11 mouse cellular contexts compared by ENCODE assay signal in genomic region chr10:111168305-111168704, GRCm38 (mm10). TPM values are rescaled to one million over a fixed set of nuclear protein-coding genes. Genes with fewer than 3 reads are reported as not detected.
A peak's percentile ranks its signal among the peaks of the same experiment; 100 is the strongest.
DNase-seq lines count a peak whose midpoint lies in the region; ATAC-seq and TF ChIP-seq lines count a peak whose summit lies in the region.
"Had no signal": no experiment of that assay in that cellular context is flagged by ENCODE, and none has a peak within 500 bp of the region (broad histone marks: within the 10 kb centered on the region; RNA-seq: fewer than 3 reads in every experiment).

No protein-coding gene starts in this region.

- no peaks in the 10 kb centered on the region for H3K27me3 ChIP-seq in MEL (ENCODE audit: control insufficient read depth in 1 of 2, insufficient read depth in 2 of 2, low read length in 2 of 2)
- no peaks in the 10 kb centered on the region for H3K27me3 ChIP-seq in heart, embryonic 12.5 days (replicated peaks)
- H3K27me3 ChIP-seq in liver, embryonic 12.5 days (replicated peaks): no peaks in the 10 kb centered on the region
- H3K27me3 ChIP-seq: embryonic facial prominence, embryonic 15.5 days had no signal

- peak overlapping the region; percentile 39 for H3K4me2 ChIP-seq in heart, embryonic 12.5 days
- peak overlapping the region; percentile 69 for H3K4me2 ChIP-seq in liver, embryonic 12.5 days
- H3K4me2 ChIP-seq: embryonic facial prominence, embryonic 15.5 days had no signal

- TF ChIP-seq CTCF in MEL (IDR thresholded peaks at IDR 0.05 in 2 of 3, conservative IDR thresholded peaks at IDR 0.05 in 1 of 3; ENCODE audit: control insufficient read depth in 1 of 3, insufficient read depth in 1 of 3, low read depth in 2 of 3, low read length in 3 of 3, poor library complexity in 1 of 3, severe bottlenecking in 1 of 3): no peak
- TF ChIP-seq CTCF in bone marrow macrophage, adult 2 months (IDR thresholded peaks at IDR 0.05; ENCODE audit: low read depth, low read length): no peak

- 44% methylated on average over 3 of the region's 3 CpGs for WGBS in heart, embryonic 12.5 days
- 37% methylated on average over 3 of the region's 3 CpGs for WGBS in liver, embryonic 12.5 days (ENCODE audit: insufficient replicate concordance)

- H3K4me1 ChIP-seq in MEL (ENCODE audit: control insufficient read depth in 1 of 2, insufficient read depth in 2 of 2, low read length in 2 of 2): peaks cover 33 to 36% of the 10 kb centered on the region in 2 experiments
- H3K4me1 ChIP-seq in bone marrow macrophage, adult 2 months (ENCODE audit: control insufficient read depth, insufficient read depth, low read length): peaks cover 35% of the 10 kb centered on the region
- H3K4me1 ChIP-seq in heart, embryonic 12.5 days (replicated peaks): peaks cover 54% of the 10 kb centered on the region
- peaks cover 78% of the 10 kb centered on the region for H3K4me1 ChIP-seq in liver, embryonic 12.5 days

- H3K4me3 ChIP-seq in MEL (ENCODE audit: control insufficient read depth in 1 of 2, insufficient read depth in 1 of 2, low read depth in 2 of 2, low read length in 2 of 2): peak overlapping the region in 1 of 2 experiments; percentile 86; a peak in 1 of 4 replicates
- H3K4me3 ChIP-seq in bone marrow macrophage, adult 2 months (ENCODE audit: insufficient read depth, low read length): peak overlapping the region; percentile 48
- 0 out of 2 replicates have a peak overlapping the region, but pooled peaks have one; percentile 9 for H3K4me3 ChIP-seq in heart, embryonic 12.5 days
- H3K4me3 ChIP-seq in liver, embryonic 12.5 days: peak overlapping the region; percentile 40
- H3K4me3 ChIP-seq: embryonic facial prominence, embryonic 15.5 days had no signal

- H3K36me3 ChIP-seq in MEL (ENCODE audit: control insufficient read depth in 1 of 2, insufficient read depth in 2 of 2, low read length in 2 of 2): peaks cover 0 to 55% of the 10 kb centered on the region in 2 experiments; a peak in 3 of 4 replicates
- no peaks in the 10 kb centered on the region for H3K36me3 ChIP-seq in heart, embryonic 12.5 days
- no peaks in the 10 kb centered on the region for H3K36me3 ChIP-seq in liver, embryonic 12.5 days
- H3K36me3 ChIP-seq: embryonic facial prominence, embryonic 15.5 days had no signal

- TF ChIP-seq EP300 in MEL (IDR thresholded peaks at IDR 0.05; ENCODE audit: low read depth in 1 of 2, low read length in 2 of 2): no peak; a peak in 1 of 4 replicates

- TF ChIP-seq RAD21 in MEL (IDR thresholded peaks at IDR 0.05; ENCODE audit: low read depth, low read length): no peak

- peak; percentile 44 for DNase-seq in MEL (ENCODE audit: low read depth, low spot score)
- DNase-seq in adrenal gland, adult 18-20 months (ENCODE audit: low spot score in 2 of 2): no peak
- DNase-seq in ovary, postnatal 36 days (ENCODE audit: low spot score): no peak
- DNase-seq: cerebellum, postnatal 36 days had no signal

- no peak for ATAC-seq in heart, embryonic 12.5 days (ENCODE audit: insufficient number of reproducible peaks, low FRiP score)
- peak; percentile 63 for ATAC-seq in liver, embryonic 12.5 days
- ATAC-seq in monocyte, adult 5-6 weeks (replicated peaks; ENCODE audit: insufficient number of reproducible peaks, low FRiP score, low TSS enrichment, poor library complexity, severe bottlenecking): no peak
- ATAC-seq: lung, postnatal 0 days; midbrain, embryonic 16.5 days had no signal

- H3K79me2 ChIP-seq in MEL (ENCODE audit: control insufficient read depth, insufficient read depth, low read length, poor library complexity): peaks cover 76% of the 10 kb centered on the region

- H3K9me3 ChIP-seq in MEL (replicated peaks; ENCODE audit: insufficient read depth, low read length): no peaks in the 10 kb centered on the region
- H3K9me3 ChIP-seq in heart, embryonic 12.5 days (replicated peaks): no peaks in the 10 kb centered on the region
- no peaks in the 10 kb centered on the region for H3K9me3 ChIP-seq in liver, embryonic 12.5 days (replicated peaks)
- H3K9me3 ChIP-seq: embryonic facial prominence, embryonic 15.5 days had no signal

- peak overlapping the region; percentile 13; the same call in 1 of the 2 replicates for H3K9ac ChIP-seq in MEL (ENCODE audit: control insufficient read depth, low read depth, low read length, poor library complexity, severe bottlenecking)
- no peak overlapping the region for H3K9ac ChIP-seq in heart, embryonic 12.5 days
- peak overlapping the region; percentile 69; the same call in 1 of the 2 replicates for H3K9ac ChIP-seq in liver, embryonic 12.5 days
- H3K9ac ChIP-seq: embryonic facial prominence, embryonic 15.5 days had no signal

- peak overlapping the region; percentile 65 for H3K27ac ChIP-seq in MEL (ENCODE audit: control insufficient read depth, low read depth, low read length)
- peak overlapping the region; percentile 65 for H3K27ac ChIP-seq in bone marrow macrophage, adult 2 months (ENCODE audit: insufficient read depth, low read depth, low read length)
- peak overlapping the region; percentile 80 for H3K27ac ChIP-seq in heart, embryonic 12.5 days (ENCODE audit: poor library complexity, severe bottlenecking)
- peak overlapping the region; percentile 95 for H3K27ac ChIP-seq in liver, embryonic 12.5 days
- H3K27ac ChIP-seq: embryonic facial prominence, embryonic 15.5 days had no signal

- TF ChIP-seq POLR2A in MEL (IDR thresholded peaks at IDR 0.05; ENCODE audit: control insufficient read depth in 1 of 2, insufficient read depth in 1 of 2, low read depth in 1 of 2, low read length in 2 of 2, poor library complexity in 1 of 2): no peak
- TF ChIP-seq POLR2A in bone marrow macrophage, adult 2 months (IDR thresholded peaks at IDR 0.05; ENCODE audit: borderline replicate concordance, low read depth, low read length): no peak

TF ChIP-seq in MEL, 35 proteins besides CTCF, POLR2A, EP300 and RAD21:
- TF ChIP-seq GATA1 (IDR thresholded peaks at IDR 0.05; ENCODE audit: low read depth, low read length): 0 out of 2 replicates have a peak, but pooled peaks have one; percentile 15
- TF ChIP-seq ZMIZ1 (IDR thresholded peaks at IDR 0.05; ENCODE audit: low read depth, low read length): no peak

RNA-seq across cellular contexts. Expression of gene Osbpl8, which starts 3.8 kb away (rescaled TPM):
- total RNA-seq in MEL (2012; rRNA removed): 44.8 and 65.7 TPM in 2 replicates
- 10 to 100 TPM; 26.2 to 33.4 TPM for polyA plus RNA-seq in MEL (2012; ENCODE audit: insufficient read depth in 1 of 2, insufficient read length in 2 of 2, low read depth in 1 of 2, low replicate concordance in 2 of 2, missing spikeins in 1 of 2)
- polyA plus RNA-seq in bone marrow macrophage, adult 2 months (2012; ENCODE audit: insufficient read depth, insufficient read length, missing spikeins): 155 and 166 TPM in 2 replicates
- polyA plus RNA-seq in heart, embryonic 12.5 days (2016; fragmentation: Nextera tagmentation; extraction: Ambion mirVana): 35.3 and 37.0 TPM in 2 replicates
- 11.4 and 12.1 TPM in 2 replicates for polyA plus RNA-seq in liver, embryonic 12.5 days (2016; fragmentation: Nextera tagmentation; extraction: Ambion mirVana)
- total RNA-seq in adrenal gland, adult 18-20 months (2021): 10 to 100 TPM; 23.2 to 23.7 TPM
- 103 to 127 TPM (median 111 TPM) in 3 replicates for total RNA-seq in monocyte, adult 5-6 weeks (2017)
